Mouse (Mus musculus) T-helper 1 cell (primary cell): ENCODE results near the gene Uba7.

Source experiments
- in situ Hi-C: fragments of 300-600 bp; cut with MboI, MseI; formaldehyde crosslinking; loops from one replicate; pipeline ENCODE4 v1.15.1; 2025; ENCODE audit warnings: high pct_unique_total_duplicates

The Uba7 gene

GRCm38 (mm10) chr9:107975399-107976386 is at the start of gene Uba7:
Gene Uba7, plus strand, starts transcription at chr9:107975505.
- in situ Hi-C loops = no loop called here

- in situ Hi-C loops = no loop called here
Measured at GRCm38 (mm10) chr9:107926920-107927420, 48.3 kb upstream of the Uba7 start.

- in situ Hi-C loops = no loop called here
Measured at GRCm38 (mm10) chr9:107927749-107928148, 47.6 kb upstream of the Uba7 start.

- in situ Hi-C loops = no loop called here
Measured at GRCm38 (mm10) chr9:107928169-107928568, 47.1 kb upstream of the Uba7 start, which contains the start of gene Actl11. Gene Actl11, plus strand, starts transcription at chr9:107928469.

- in situ Hi-C loops = no loop called here
Measured at GRCm38 (mm10) chr9:107932221-107932620, 43.1 kb upstream of the Uba7 start.

- in situ Hi-C loops = no loop called here
Measured at GRCm38 (mm10) chr9:107934146-107934545, 41.2 kb upstream of the Uba7 start.

- in situ Hi-C loops = no loop called here
Measured at GRCm38 (mm10) chr9:107935374-107935773, 39.9 kb upstream of the Uba7 start, which contains the start of gene Camkv. Gene Camkv, plus strand, starts transcription at chr9:107935674.

GRCm38 (mm10) chr9:107935790-107936214 is 39.5 kb upstream of the Uba7 start:
- in situ Hi-C loops = no loop called here

- in situ Hi-C loops = no loop called here
Measured at GRCm38 (mm10) chr9:107936215-107936822, 39.0 kb upstream of the Uba7 start.

GRCm38 (mm10) chr9:107936831-107937230 is 38.5 kb upstream of the Uba7 start:
- in situ Hi-C loops = no loop called here

- in situ Hi-C loops = no loop called here
Measured at GRCm38 (mm10) chr9:107947241-107948194, 27.8 kb upstream of the Uba7 start.

- in situ Hi-C loops = no loop called here
Measured at GRCm38 (mm10) chr9:107949184-107949921, 26.0 kb upstream of the Uba7 start.

- in situ Hi-C loops = no loop called here
Measured at GRCm38 (mm10) chr9:107949922-107950235, 25.4 kb upstream of the Uba7 start, which contains the start of gene Traip. Gene Traip, plus strand, starts transcription at chr9:107950136.

- in situ Hi-C loops = no loop called here
Measured at GRCm38 (mm10) chr9:107950460-107951355, 24.6 kb upstream of the Uba7 start.

- in situ Hi-C loops = no loop called here
Measured at GRCm38 (mm10) chr9:107955613-107956289, 19.6 kb upstream of the Uba7 start.

GRCm38 (mm10) chr9:107957141-107957540 is 18.2 kb upstream of the Uba7 start:
- in situ Hi-C loops = no loop called here

- in situ Hi-C loops = loop anchor here (5.0 kb wide), 1 partner anchor 107 kb away; no protein-coding TSS in a partner anchor
Measured at GRCm38 (mm10) chr9:107959896-107960295, 15.4 kb upstream of the Uba7 start.

- in situ Hi-C loops = loop anchor here (5.0 kb wide), 1 partner anchor 106 kb away; no protein-coding TSS in a partner anchor
Measured at GRCm38 (mm10) chr9:107960928-107961327, 14.4 kb upstream of the Uba7 start.

GRCm38 (mm10) chr9:107961351-107961762 is 13.9 kb upstream of the Uba7 start:
- in situ Hi-C loops = loop anchor here (5.0 kb wide), 1 partner anchor 106 kb away; no protein-coding TSS in a partner anchor
